Mouse (Mus musculus): ENCODE measurements at regions not wholly inside any gene's neighbourhood (a gene's known extent, or its start where the extent isn't known, plus 50 kb on each side); places are given as distances from the start of the nearest gene placed in this dataset.

- no peak for DNase-seq (ENCODE audit: low spot score in 2 of 2)
Observed at GRCm38 (mm10) chr6:89005094-89005493, 103.0 kb downstream of the Tpra1 start.

- DNase-seq (ENCODE audit: low spot score in 2 of 2), result no peak
Observed at GRCm38 (mm10) chr6:89006997-89007396, 104.9 kb downstream of the Tpra1 start.

GRCm38 (mm10) chr6:89007516-89007915 lies 105.5 kb downstream of the Tpra1 start:
- no peak for DNase-seq (ENCODE audit: low spot score in 2 of 2)

- DNase-seq (ENCODE audit: low spot score in 2 of 2), result peak; percentile 17 to 23
Observed at GRCm38 (mm10) chr6:89008614-89009171, 106.6 kb downstream of the Tpra1 start.

GRCm38 (mm10) chr6:89012998-89013689 lies 111.1 kb downstream of the Tpra1 start:
- DNase-seq (ENCODE audit: low spot score in 2 of 2), result no peak

- DNase-seq (ENCODE audit: low spot score in 2 of 2), result no peak
Observed at GRCm38 (mm10) chr6:89013690-89014061, 111.6 kb downstream of the Tpra1 start.

GRCm38 (mm10) chr6:89024101-89024650 lies 122.1 kb downstream of the Tpra1 start:
- no peak for DNase-seq (ENCODE audit: low spot score in 2 of 2)

GRCm38 (mm10) chr6:89033433-89034298 lies 131.6 kb downstream of the Tpra1 start:
- no peak for DNase-seq (ENCODE audit: low spot score in 2 of 2)

- DNase-seq (ENCODE audit: low spot score in 2 of 2), result no peak
Observed at GRCm38 (mm10) chr6:89034455-89034854, 132.4 kb downstream of the Tpra1 start.

- no peak for DNase-seq (ENCODE audit: low spot score in 2 of 2)
Observed at GRCm38 (mm10) chr6:89035061-89035835, 133.2 kb downstream of the Tpra1 start.

GRCm38 (mm10) chr6:89035836-89036156 lies 133.7 kb downstream of the Tpra1 start:
- no peak for DNase-seq (ENCODE audit: low spot score in 2 of 2)

GRCm38 (mm10) chr6:89037392-89037791 lies 135.3 kb downstream of the Tpra1 start:
- no peak for DNase-seq (ENCODE audit: low spot score in 2 of 2)

GRCm38 (mm10) chr6:89037901-89038300 lies 135.8 kb downstream of the Tpra1 start:
- no peak for DNase-seq (ENCODE audit: low spot score in 2 of 2)

GRCm38 (mm10) chr6:89040919-89041318 lies 138.9 kb downstream of the Tpra1 start:
- no peak for DNase-seq (ENCODE audit: low spot score in 2 of 2)

- DNase-seq (ENCODE audit: low spot score in 2 of 2), result no peak
Observed at GRCm38 (mm10) chr6:89042478-89043239, 140.6 kb downstream of the Tpra1 start.

- no peak for DNase-seq (ENCODE audit: low spot score in 2 of 2)
Observed at GRCm38 (mm10) chr6:89045436-89045966, 143.4 kb downstream of the Tpra1 start.

GRCm38 (mm10) chr6:89046476-89046875 lies 144.4 kb downstream of the Tpra1 start:
- no peak for DNase-seq (ENCODE audit: low spot score in 2 of 2)

GRCm38 (mm10) chr6:89047629-89048332 lies 145.7 kb downstream of the Tpra1 start:
- no peak for DNase-seq (ENCODE audit: low spot score in 2 of 2)

GRCm38 (mm10) chr6:89049290-89049689 lies 147.2 kb downstream of the Tpra1 start:
- DNase-seq (ENCODE audit: low spot score in 2 of 2), result no peak

All from gastrocnemius, adult 8-10 months (tissue).